Mouse (Mus musculus) kidney, postnatal 36 days (tissue): ENCODE data around the gene Hmga2.
"Not testable (repeated sequence)": the region's sequence is repeated elsewhere in the genome, so short reads cannot be mapped to it uniquely, and the experiment has no call there.

ENCODE experiments used
- DNase-seq, 2 experiments: peaks; one replicate each; pipeline ENCODE4 v3.0.0; 2021 to 2022; ENCODE audit warnings: mixed read lengths in 2 of 2

Hmga2 gene

GRCm38 (mm10) chr10:120390912-120391835 is 85.1 kb downstream of the Hmga2 start:
- DNase-seq: peak; percentile 45 to 53

- DNase-seq: no peak
These were observed 86.6 kb downstream of the Hmga2 start for GRCm38 (mm10) chr10:120389707-120390106.

DNA sequence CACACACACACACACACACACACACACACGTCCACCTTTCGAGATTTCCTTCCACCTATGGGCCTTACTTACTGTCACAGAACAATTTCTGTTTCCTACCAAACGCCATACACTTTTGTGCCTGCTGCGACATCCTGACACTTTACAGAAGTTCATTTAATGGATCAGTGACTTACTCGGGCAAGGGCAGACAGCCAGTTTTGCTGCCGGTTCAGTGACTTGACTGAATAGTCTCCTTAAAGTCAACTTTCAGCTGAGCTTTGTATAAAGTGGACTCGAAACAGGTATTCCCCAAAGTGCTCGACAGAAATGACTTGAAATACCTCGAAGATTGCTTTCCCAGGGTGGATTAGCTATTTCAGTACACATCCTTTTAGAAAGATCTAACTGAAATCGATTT is 87.3 kb downstream of the Hmga2 start:
- DNase-seq: peak; percentile 85 to 87

DNA sequence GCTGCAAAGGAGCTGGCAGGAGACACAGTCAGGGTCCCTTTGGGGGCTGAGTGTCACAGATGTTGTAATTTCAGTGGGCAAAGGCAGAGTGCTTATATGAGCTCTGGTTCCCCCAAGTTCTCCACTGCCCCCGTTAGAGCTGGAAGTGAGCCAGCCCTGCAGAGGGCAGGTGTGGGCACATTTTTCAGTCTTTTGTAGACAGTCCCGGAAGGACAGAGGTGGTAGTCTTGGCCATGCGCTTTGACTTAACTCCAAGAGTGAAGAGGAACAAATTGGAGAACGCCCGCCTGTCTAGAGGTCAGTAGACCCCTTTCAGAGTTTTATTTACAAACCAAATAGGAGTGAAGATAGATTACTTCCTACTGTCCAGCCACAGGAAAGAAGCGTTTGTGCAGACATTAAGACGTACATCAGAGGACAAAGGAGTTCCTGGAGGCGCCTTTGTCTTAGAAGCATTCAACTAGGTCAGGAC is 87.8 kb downstream of the Hmga2 start:
- DNase-seq: peak; percentile 59 to 62

DNA sequence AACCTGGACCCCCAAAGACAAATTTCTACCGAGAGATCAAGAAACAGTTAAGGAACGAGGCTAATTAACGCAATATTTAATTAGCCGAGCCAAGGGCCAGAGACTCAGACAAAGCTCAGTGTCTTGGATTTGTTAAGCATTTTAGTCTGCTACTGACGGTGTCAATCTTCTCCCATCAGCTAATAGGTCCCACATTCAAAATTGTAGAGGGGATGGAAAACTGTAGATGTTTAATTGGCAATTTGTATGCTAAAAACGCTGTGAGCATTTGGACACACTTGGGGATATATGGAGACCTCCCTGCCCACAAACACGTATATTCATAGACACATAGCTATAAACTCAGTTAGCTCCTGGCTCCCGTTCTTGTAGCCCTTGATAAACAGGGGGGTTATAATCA is 89.2 kb downstream of the Hmga2 start:
- DNase-seq: no peak

DNA sequence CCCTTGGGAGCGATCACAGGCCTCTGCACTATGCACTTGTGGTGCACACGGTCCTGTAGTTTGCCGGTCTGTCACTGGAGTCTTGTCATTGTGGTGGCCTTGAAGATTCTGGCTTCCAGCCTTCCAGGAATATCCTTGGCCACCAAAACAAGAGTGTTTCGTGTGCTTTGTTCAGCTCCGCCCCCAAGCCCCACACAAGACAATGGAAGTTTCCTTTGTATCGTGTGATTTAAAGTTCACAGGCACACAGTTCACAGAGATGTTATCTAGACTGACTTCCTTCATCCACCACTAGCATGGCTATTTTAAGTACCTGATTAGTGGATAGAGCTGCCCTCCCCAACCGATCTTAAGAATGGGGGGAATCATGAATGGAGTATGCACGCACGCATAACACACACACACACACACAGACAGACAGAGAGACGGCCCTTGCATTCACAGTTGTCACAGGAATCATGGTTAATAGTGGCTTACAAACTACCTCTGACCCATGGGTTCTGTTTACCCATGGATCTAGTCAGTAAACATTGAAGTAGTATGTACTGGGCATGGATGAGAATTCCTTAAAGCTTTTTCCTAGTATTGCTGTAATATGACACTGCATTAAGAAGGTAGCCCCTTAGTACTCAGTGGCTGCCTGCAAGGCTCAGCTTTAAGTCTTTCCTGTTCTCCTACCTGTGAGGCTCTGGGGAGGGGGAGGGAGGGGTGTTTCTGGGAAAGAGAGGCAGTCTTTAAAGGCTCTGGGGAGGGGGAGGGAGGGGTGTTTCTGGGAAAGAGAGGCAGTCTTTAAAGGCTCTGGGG is 91.3 kb downstream of the Hmga2 start:
- peak; percentile 68 for DNase-seq

- no peak for DNase-seq
These were observed 92.2 kb downstream of the Hmga2 start for GRCm38 (mm10) chr10:120384040-120384439.

- DNase-seq: no peak
These were observed 98.5 kb downstream of the Hmga2 start for GRCm38 (mm10) chr10:120377795-120378194.

DNA sequence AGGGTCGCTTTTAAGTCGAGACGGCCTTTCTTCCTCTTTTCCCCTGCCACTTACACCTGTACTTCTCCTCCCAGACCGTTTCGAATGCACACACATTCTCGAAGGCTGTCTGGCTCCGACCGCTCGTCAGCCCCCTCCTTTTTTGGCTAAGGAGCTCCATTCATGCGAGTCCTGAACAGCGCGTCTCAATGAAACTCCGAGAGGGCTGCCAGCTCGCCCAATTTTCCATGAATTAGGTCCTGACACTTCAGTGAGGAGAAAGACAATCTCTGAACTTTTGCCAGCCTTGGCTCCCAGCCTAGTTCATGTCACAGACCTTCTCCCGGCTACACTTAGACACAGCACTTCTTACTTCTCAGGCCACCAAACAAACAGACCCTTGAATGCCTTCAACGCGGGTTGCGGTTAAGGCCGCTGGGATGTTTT is 98.9 kb downstream of the Hmga2 start:
- peak; percentile 92 to 94 for DNase-seq

DNA sequence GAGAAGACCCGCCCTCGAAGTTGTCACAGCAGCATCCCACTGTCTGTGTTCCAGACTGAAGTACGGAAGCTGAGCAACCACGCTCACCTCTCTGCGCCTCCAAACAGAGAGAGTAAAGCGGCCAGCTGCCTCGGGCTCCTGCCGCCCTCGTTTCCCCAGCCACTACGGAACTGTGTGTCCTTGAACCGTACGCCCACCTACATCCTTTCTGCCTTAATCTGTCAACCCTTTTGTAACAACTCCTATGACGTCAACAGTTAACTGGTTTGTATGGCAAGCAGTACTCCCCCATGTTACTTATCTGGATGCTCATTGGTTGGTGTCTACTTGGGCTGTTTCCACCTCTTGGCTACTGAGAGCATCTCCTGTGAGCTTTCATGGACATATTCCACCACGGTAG is 100.8 kb downstream of the Hmga2 start:
- DNase-seq: no peak

GRCm38 (mm10) chr10:120371215-120371614 is 105.1 kb downstream of the Hmga2 start:
- no peak for DNase-seq

- DNase-seq: no peak
These were observed 107.0 kb downstream of the Hmga2 start for GRCm38 (mm10) chr10:120369187-120369805.

DNA sequence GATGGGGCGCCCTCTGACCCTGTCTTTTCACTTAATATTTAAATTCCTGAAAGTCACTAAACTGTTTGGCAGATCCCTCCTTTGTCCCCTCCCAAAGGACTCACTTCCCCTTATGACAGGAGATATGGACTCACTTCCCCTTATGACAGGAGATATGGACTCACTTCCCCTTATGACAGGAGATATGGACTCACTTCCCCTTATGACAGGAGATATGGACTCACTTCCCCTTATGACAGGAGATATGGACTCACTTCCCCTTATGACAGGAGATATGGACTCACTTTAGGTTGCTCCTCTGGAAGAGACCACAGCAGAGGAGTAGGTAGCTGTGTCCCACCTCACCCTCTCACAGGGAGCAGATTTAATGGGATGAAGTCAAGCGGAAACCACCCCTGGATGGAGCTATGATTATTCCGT is 110.1 kb downstream of the Hmga2 start:
- not testable (repeated sequence) for DNase-seq

DNA sequence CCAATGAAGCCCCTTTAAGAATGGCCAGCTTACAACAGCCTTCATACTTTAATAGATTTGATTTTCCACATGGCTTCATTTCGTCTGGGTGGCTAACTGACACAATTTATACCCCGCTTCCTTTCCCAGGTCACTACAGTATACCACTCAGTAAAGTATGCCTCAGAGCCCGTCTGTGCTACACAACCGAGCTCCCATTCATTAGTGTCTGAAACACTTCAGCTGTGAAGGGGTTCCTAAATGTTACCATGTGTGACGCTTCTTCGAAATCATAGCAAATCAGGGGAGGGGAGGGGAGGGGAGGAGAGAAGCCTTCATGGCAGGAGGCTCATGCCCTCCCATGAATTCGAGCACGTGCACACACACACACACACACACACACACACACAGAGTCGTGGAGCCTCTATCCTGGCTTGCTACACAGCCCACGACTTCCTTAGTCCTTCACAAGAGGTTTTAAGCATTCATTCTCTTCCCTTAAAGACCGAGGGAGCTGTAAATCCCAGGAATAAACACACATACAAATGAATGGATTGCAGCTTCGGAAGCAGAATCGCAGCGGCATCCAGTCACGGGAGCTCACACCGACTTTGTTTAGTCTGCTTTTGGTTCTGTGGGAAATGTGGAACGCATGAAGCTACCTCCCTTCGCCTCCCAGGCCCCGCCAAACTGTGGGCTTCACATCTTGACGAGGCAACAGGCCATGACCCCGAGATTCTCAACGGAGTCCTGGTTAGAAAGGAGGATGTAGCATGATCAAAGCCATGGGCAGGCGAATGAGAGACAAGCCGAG is 110.7 kb downstream of the Hmga2 start:
- DNase-seq: no peak

GRCm38 (mm10) chr10:120363983-120364582 is 112.2 kb downstream of the Hmga2 start:
- DNase-seq: no peak

DNA sequence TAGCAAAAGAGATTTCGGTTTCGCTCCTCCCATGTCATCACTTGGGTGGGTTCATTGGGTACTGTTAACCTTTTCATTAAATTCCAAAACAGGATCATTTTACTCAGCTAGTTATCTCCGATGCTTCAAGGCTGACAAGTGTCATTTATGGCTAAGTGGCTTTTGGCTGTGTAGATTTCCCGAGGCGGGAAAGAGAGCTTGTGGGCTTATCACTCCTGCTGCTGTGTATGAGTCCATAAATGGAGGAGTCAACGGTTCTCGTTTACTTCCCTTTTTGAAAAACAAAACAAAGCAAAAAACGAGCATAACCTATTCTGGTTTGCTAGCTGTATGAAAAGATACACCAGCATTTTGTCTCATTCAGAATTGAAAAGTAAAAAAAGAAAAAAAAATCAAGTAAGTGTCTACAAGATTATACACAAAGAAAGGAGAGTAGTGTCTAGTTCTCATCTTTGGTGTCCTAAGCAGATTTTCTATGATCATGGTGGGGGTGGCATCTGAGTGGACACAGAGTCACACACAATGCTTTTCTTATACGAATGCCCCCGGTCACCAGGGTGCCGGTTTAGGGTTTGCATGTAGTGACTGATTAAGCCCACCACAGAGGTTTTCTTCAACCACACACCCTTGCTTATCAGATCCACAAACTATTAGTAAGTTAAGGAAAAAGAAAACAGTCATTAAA is 112.8 kb downstream of the Hmga2 start:
- DNase-seq: not testable (repeated sequence)

- no peak for DNase-seq
These were observed 121.7 kb downstream of the Hmga2 start for GRCm38 (mm10) chr10:120354523-120355030.

GRCm38 (mm10) chr10:120345325-120345724 is 130.9 kb downstream of the Hmga2 start:
- no peak for DNase-seq

GRCm38 (mm10) chr10:120344558-120345318 is 131.5 kb downstream of the Hmga2 start:
- no peak for DNase-seq

GRCm38 (mm10) chr10:120339906-120340305 is 136.4 kb downstream of the Hmga2 start:
- DNase-seq: not testable (repeated sequence)
